Mouse (Mus musculus) macrophage (primary cell): ENCODE measurements around the gene Dbi. TPM values are rescaled to one million over a fixed set of nuclear protein-coding genes. Genes with fewer than 3 reads are reported as not detected.

Source experiments
- H3K27ac ChIP-seq: fragments of 350-480 bp; formaldehyde crosslinking; 2 replicates; pipeline ENCODE4 v1.9.0; 2021
- H3K36me3 ChIP-seq: fragments of 350-480 bp; formaldehyde crosslinking; 2 replicates; pipeline ENCODE4 v1.9.0; 2021; ENCODE audit errors: inconsistent target
- H3K4me3 ChIP-seq: fragments of 350-480 bp; formaldehyde crosslinking; 2 replicates; pipeline ENCODE4 v1.9.0; 2021; ENCODE audit errors: inconsistent target
- H3K79me2 ChIP-seq: fragments of 350-480 bp; formaldehyde crosslinking; 2 replicates; pipeline ENCODE4 v1.9.0; 2021; ENCODE audit errors: inconsistent target
- WGBS: methylation state at CpG from one replicate; pipeline ENCODE4 v1.1.7; 2026; ENCODE audit warnings: inconsistent platforms; ENCODE audit not compliant: missing documents; 5-methylcytosine and 5-hydroxymethylcytosine counted together
- polyA plus RNA-seq: library from polyadenylated mRNA; stranded (reverse); fragments of 250-400 nt; gene quantifications from 3 replicates; pipeline ENCODE4 v1.2.4, GENCODE M21; 2018; ENCODE audit warnings: inconsistent platforms

The Dbi gene
- polyA plus RNA-seq, 1 experiment from 2014 or later, result 235 TPM

DNA sequence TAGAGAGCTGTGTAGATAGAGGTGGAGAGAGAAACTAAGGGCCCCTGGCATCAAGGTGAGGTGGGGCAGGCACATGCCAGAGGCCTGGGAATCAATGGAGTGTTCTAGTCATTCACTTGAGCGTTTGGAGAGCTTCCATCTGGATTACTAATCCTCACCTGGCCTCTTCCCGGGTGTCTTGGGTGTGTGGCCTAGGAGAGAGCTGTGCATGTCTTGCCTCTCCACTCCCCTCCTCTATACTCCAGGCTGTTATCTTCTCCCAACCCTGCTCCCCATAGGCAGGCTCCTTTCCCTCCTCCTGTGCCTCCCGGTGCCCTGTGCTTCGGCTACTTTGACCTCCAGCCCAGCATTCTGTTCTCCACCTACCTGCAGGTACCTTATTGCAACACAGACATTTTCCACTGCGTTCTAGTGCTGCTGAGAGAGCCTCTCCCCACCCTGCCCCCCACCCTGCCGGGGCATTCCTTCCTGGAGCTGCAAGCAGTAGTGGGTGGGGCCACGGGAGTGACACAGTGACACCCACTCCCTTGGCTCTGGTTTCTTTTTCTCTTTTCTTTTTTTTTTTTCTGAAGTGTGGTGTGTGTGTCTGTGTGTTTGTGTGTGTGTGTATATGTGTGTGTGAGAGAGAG lies 37.8 kb downstream of the Dbi start:
- no peak overlapping the region for H3K4me3 ChIP-seq
- H3K36me3 ChIP-seq, result no peaks in the 10 kb centered on the region
- H3K79me2 ChIP-seq, result no peaks in the 10 kb centered on the region
- H3K27ac ChIP-seq, result no peak overlapping the region
- WGBS, result 69% methylated on average over 6 of the region's 7 CpGs

DNA sequence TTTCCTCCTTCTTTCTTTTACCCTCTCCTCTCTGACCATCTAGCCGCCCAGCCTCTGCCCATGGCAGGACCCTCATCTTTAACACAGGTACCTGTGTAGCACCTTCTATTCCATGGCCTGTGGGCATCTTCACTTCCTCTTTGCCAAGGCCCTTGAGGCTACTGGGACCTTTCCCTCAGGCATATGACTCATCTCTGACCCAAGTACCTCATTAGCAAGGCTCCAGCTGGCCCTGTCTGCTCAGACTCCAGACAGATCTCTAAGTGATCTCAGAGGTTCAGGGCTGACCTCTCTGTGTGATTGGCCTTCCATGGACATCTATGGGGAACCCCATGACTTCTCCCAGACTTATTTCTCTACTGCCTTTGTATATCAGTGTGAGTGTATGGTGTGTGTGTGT lies 40.2 kb downstream of the Dbi start:
- no peak overlapping the region for H3K27ac ChIP-seq
- H3K79me2 ChIP-seq, result no peaks in the 10 kb centered on the region
- 100% methylated on average over 1 of the region's 1 CpGs for WGBS
- H3K36me3 ChIP-seq, result no peaks in the 10 kb centered on the region
- H3K4me3 ChIP-seq, result no peak overlapping the region

DNA sequence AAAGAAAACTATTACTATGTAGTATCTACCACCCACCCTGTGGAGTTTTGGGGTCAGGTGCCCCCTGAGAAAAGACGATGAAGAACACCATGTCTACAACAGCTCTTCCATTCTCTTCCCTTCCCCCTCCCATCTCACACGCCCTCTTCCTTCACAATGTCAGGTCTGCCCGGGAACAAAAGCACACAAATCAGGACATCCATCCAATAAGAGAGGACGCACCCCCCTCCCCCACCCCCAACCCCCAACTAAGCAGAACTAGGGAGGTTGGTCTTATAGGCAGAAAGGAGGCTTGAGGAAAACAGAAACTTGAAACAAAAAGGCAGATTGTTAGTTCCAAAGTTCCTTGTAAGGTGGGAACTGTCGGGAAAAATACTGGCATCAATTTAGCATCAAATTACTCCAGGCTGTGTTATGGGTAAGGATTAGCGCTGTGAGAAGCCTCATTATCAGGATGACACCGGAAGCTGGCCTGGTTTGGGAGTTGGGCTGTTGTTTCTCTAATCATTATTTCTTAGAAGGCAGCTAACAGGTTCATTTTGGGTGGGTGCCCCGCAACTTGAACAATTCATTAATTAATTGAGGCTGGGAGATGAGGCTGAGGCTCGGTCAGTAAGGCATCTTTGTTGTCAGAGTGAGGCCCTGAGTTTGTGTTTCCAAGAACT lies 43.0 kb downstream of the Dbi start:
- H3K4me3 ChIP-seq, result no peak overlapping the region
- no peaks in the 10 kb centered on the region for H3K36me3 ChIP-seq
- no peaks in the 10 kb centered on the region for H3K79me2 ChIP-seq
- 85% methylated on average over 9 of the region's 9 CpGs for whole genome bisulfite sequencing
- no peak overlapping the region for H3K27ac ChIP-seq

DNA sequence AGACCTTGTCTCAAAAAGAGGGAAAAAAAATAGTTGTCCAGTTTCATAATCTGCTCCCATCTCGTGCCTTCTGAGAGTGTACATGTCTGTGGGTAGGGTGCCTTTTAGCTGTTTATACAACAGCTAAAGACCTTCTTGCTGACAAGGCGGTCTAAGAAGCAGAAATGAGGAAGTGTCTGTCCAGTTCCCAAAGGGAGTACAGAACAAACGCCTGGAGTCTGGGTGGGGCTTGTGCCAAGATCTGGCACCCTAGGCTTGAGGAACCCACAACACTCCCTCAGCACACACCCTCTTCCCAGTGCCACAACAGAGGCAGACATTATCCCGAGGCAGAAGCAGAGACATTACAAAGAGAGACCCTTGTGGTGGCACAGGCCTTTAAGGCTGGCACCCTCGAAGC lies 45.4 kb downstream of the Dbi start:
- peaks cover 14% of the 10 kb centered on the region; the same call in 1 of the 2 replicates for H3K79me2 ChIP-seq
- H3K27ac ChIP-seq, result peak overlapping the region; percentile 75
- 7% methylated on average over 5 of the region's 5 CpGs for WGBS
- no peak overlapping the region for H3K4me3 ChIP-seq
- no peaks in the 10 kb centered on the region for H3K36me3 ChIP-seq

DNA sequence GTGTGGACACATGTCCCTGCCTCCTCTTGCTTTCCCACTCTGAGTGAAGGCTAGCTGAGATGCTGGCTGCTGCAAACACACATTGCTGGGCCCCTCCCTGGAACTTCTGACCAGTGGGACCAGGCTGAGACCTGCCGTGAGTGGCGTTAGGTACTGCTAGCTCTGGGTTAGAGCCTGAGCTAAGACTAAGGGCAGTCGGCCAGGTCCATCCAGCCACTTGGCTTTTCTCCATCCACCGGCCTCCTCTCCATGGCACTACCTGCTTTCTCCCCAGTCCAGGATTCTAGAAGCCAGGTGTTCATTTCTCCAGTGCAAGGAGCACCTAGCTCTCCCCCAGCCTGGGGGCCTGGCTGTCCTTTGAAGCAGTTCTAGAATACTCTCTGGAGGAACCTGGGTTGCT lies 45.9 kb downstream of the Dbi start:
- Histone ChIP-seq H3K27ac (peak overlapping the region; percentile 75), H3K36me3 (no peaks in the 10 kb centered on the region), H3K79me2 (peaks cover 16% of the 10 kb centered on the region; the same call in 1 of the 2 replicates), H3K4me3 (no peak overlapping the region)
- WGBS, result 82% methylated on average over 4 of the region's 4 CpGs

DNA sequence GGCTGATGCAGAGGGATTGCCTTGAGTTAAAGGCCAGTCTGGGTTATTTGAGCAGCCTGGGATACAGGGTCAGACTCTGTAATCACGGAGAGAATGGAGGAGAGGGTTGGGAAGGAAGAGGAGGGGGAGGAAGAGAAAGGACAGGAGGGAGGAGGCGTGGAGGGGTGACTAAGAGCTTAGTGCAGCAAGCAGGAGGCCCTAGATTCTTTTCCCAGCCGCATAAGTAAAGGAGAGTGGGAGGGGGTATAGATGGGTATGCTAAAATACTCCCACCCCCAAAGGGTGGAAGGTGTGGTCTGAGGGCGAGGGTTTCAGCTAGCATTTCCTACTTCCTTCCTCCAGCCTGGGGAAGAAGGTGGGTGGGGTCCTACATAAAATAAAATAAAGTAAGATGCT lies 46.6 kb downstream of the Dbi start:
- H3K4me3 ChIP-seq, result peak overlapping the region; percentile 14; the same call in 1 of the 2 replicates
- peak overlapping the region; percentile 75 for H3K27ac ChIP-seq
- H3K79me2 ChIP-seq, result peaks cover 16% of the 10 kb centered on the region; the same call in 1 of the 2 replicates
- no peaks in the 10 kb centered on the region for H3K36me3 ChIP-seq
- 53% methylated on average over 4 of the region's 4 CpGs for WGBS

DNA sequence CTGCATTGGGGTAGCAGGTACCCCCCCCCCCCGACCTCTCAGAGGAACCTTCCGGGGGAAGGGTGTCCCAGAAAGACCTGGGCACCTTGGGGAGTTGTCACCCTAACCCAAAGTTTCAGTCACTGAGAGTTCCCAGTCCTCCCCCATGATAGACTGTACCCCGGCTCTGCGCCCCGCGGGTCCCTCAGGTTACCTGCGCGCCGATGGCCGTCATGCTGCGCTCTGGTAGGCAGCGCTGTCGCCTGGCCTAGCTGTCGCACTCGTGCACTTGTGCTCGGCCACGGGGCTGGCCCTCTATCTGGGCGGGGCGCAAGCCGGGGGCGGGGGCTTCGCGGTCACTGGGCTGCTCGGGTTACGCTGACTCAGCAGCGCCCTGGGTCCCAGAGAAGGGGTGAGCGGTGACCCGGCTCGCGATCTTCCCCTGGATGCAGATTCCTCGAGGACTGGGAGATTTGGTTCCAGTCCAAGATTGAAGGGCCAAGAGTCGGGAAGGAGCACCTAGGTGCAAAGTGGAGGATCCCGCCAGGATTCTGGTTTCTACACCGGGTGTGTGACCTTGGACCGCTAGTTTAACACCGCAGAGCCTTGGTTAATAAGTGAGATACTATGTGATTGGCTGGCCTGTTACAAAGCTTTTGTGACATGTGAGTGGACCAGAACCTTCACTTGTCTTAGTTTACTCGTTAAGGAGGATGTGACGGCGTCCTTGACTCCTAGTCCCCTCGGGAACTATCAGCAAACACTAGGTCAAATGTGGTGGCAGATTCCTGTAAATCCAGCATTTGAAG lies 47.2 kb downstream of the Dbi start, which contains the start of gene Tmem37:
Gene Tmem37 (minus strand): TSS at position 556 of the 788 bp plus-strand sequence.
- 11% methylated on average over 40 of the region's 40 CpGs for WGBS
- peak within 1 kb of the TSS; percentile 75 for H3K27ac ChIP-seq
- peak within 1 kb of the TSS; percentile 42 for H3K4me3 ChIP-seq
- H3K79me2 ChIP-seq, result peaks cover 16% of the 10 kb centered on the region; the same call in 1 of the 2 replicates
- H3K36me3 ChIP-seq, result no peaks in the 10 kb centered on the region

DNA sequence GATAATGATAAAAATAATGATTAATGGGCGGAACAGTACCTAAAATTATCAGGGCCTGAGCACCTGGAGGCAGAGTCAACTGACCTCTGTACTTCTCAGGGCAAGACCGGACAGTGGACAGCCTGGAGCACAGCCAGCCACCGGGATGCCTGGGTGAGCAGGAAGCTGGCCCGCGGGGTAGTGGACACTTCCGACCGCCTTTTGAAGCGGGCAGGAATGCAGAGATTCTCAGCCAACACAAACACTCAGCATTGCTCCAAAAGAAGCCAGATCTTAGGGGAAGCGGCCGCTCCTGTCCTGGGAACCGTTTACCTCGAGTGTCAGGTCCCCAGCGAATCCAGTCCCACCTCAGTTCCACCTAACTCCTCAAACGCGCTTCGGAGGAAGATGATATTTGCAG lies 48.0 kb downstream of the Dbi start:
- Histone ChIP-seq H3K4me3 (peak overlapping the region; percentile 42), H3K79me2 (peaks cover 16% of the 10 kb centered on the region; the same call in 1 of the 2 replicates), H3K36me3 (peaks cover 5% of the 10 kb centered on the region; the same call in 1 of the 2 replicates), H3K27ac (peak overlapping the region; percentile 27; the same call in 1 of the 2 replicates)
- 13% methylated on average over 16 of the region's 16 CpGs for whole genome bisulfite sequencing

DNA sequence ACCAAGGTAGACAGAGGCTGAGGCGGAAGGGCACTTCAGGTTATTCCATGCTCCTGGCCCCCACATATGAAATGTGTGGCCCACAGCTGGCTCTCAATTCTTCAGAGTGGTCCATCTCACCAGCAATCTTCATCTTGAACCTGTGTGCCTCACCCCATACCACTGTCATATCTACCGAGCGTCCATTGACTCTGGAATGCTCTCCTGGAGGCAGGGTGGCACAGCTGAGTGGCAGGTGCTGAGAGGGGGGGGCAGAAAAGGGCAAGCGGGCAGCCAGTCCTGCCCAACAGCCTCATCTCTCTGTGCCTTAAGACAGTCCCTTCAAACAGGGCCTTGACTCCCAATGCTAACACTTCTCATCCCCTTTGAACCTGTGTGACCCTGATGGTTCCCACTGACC lies 49.7 kb downstream of the Dbi start:
- peaks cover 21% of the 10 kb centered on the region; the same call in 1 of the 2 replicates for H3K36me3 ChIP-seq
- H3K27ac ChIP-seq, result no peak overlapping the region
- peaks cover 16% of the 10 kb centered on the region; the same call in 1 of the 2 replicates for H3K79me2 ChIP-seq
- no peak overlapping the region for H3K4me3 ChIP-seq
- WGBS, result 99% methylated on average over 4 of the region's 4 CpGs

DNA sequence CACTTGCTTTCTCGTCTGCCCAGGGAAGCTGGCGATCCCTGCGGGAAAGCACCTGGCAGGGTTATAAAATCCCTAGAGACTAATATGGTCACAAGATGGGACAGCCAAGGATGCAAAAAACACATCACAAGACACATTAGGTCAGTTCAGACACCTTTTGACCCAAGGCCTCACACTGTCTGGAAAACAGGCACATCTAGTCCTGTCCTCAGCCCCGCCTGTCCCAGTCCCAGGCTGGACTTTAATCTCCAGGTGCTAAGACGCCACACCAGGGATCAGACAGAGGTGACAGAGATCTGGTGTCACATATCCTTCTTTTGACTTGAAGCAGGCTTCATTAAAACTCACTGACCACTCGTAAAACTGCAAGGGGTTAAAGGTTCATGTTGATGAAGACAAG lies 50.7 kb downstream of the Dbi start:
- Histone ChIP-seq H3K36me3 (peaks cover 22% of the 10 kb centered on the region; the same call in 1 of the 2 replicates), H3K27ac (no peak overlapping the region), H3K4me3 (no peak overlapping the region), H3K79me2 (peaks cover 16% of the 10 kb centered on the region; the same call in 1 of the 2 replicates)
- 94% methylated on average over 6 of the region's 6 CpGs for WGBS

DNA sequence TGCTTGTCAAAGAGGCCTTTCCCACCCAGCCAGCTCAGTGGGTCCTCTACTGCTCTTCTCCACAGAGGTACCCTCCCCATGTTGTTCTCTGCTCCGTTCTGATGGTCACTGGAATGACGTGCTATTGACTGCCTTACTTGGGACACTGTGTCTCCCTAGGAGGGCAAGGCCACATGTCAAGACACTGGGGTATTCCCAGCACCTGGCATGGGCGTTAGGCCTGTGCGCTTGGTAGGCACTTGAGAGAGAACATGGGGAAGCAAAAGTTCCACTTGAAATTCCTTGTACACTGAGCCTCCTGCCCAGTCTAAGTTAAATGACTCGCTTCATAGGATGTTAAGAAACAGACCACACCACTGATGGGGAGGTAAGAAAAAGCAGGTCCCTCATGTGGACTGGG lies 51.8 kb downstream of the Dbi start:
- Histone ChIP-seq H3K27ac (no peak overlapping the region), H3K79me2 (peaks cover 16% of the 10 kb centered on the region; the same call in 1 of the 2 replicates), H3K36me3 (peaks cover 22% of the 10 kb centered on the region; the same call in 1 of the 2 replicates), H3K4me3 (no peak overlapping the region)
- 89% methylated on average over 5 of the region's 5 CpGs for WGBS

DNA sequence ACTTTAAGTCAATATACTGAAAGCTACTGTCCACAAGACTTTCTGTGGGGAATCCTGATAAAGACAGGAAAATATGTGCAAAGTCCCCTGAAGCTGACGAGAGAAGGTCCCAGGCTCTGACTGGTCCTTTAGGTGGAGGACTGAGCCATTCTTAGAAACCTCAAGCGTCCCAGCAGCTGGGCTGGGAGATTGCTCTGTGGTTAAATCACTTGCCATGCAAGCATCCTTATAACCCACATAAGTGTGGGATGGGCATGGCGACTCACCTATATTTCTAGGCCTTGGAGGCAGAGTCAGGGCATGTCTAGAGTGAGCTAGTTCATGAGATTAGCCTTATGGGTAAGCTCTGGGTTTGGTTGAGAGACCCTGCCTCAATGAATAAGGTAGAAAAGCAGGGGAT lies 54.3 kb downstream of the Dbi start:
- WGBS, result 77% methylated on average over 3 of the region's 3 CpGs
- peaks cover 22% of the 10 kb centered on the region; the same call in 1 of the 2 replicates for H3K36me3 ChIP-seq
- no peak overlapping the region for H3K27ac ChIP-seq
- no peak overlapping the region for H3K4me3 ChIP-seq
- peaks cover 12% of the 10 kb centered on the region; the same call in 1 of the 2 replicates for H3K79me2 ChIP-seq

DNA sequence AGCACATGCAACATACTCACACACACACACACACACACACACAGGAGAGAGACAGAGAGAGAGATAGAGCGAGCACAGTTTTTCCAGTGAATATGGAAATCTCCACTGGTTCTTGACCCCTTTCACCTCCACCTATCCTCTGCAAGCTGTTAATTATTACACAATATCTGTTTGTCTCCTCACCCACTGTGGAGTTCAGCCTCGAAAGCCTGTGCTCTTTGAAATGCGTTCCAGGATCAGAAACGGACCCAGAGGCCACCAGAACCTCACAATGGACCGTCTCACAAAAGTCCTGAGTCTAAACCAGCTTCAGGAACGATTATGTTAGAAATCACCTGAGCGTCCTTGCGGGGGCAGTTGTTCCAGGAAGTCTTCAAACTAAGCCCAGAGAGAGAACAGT lies 54.7 kb downstream of the Dbi start:
- WGBS, result 86% methylated on average over 8 of the region's 8 CpGs
- Histone ChIP-seq H3K79me2 (peaks cover 8% of the 10 kb centered on the region; the same call in 1 of the 2 replicates), H3K27ac (no peak overlapping the region), H3K36me3 (peaks cover 22% of the 10 kb centered on the region; the same call in 1 of the 2 replicates), H3K4me3 (no peak overlapping the region)

DNA sequence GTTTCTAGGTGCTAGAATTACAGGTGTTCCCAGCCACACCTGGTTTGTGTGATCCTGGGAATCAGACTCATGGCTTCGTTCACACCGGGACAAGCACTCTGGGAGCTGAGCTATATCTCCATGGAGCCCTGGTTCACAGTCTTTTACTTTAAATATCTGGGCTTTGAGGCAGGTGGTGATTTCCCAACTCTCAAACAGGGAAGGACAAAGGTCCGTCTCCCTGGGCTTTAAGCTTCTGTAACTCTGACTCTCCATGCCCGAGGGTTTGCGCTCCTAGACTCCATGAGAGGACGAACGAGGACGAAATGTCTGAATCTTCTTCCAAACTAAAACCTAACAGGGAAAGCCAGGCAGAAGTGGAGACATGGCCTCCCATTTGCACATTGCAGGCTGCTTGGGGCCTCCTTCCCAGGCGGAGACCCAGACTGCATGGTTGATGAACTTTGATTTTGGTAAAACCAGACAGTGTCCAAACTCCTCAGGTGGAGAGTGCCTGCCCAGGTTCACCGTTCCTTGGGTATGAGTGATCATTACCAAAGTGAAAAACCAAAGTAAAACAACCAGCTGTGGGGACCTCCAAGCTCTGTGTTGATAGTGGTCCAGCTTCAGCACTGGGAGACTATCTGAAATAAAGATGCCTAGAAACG lies 56.7 kb downstream of the Dbi start:
- no peak overlapping the region for H3K27ac ChIP-seq
- no peak overlapping the region for H3K4me3 ChIP-seq
- 88% methylated on average over 11 of the region's 11 CpGs for WGBS
- no peaks in the 10 kb centered on the region for H3K79me2 ChIP-seq
- H3K36me3 ChIP-seq, result peaks cover 22% of the 10 kb centered on the region; the same call in 1 of the 2 replicates
